Mouse (Mus musculus): ENCODE measurements at regions not wholly inside any gene's neighbourhood (a gene's known extent, or its start where the extent isn't known, plus 50 kb on each side); places are given as distances from the start of the nearest gene placed in this dataset.

DNA sequence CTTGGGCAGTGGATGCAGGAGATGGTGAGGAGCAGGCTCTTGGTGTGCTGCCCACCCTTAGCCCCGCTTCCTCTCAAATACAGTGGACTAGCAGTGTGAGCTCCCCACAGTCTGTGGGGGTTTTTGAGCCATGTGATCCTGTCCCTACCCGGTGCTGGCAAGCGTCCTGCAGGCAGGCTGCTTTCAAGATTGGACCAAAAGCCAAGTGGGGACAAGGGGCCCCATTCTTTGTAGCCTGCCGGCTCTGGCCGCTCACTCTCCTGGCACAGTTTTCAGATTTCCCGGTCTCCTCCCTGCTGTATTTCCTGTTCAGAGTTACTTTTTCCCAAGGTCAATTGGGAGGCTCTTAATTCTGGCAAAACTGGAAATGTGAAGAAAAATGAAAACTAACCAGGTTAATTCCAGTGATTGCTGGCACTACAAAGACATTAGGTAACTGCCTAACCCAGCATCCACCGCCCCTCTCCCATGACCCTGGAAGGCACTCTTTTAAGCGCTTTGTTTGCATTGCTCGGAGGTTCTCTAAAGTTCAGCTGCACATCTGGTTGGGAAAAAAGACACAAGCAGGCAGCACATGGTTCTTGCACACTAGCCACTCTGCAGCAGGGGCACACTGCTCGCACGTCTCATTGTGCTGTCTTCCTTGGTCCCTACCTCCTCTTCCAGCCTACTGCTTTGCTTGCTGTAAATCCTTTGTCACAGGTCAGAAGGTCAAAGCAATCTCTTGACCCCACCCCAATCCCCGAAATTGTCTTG, 105.6 kb downstream of the Rassf10 start:
- Histone ChIP-seq H3K27ac (ENCODE audit: insufficient read depth, low read length) (no peak overlapping the region), H3K4me3 (ENCODE audit: insufficient read depth, low read length) (no peak overlapping the region), H3K4me1 (ENCODE audit: control insufficient read depth, insufficient read depth, low read length) (no peaks in the 10 kb centered on the region)
- TF ChIP-seq POLR2A (IDR thresholded peaks at IDR 0.05; ENCODE audit: low read depth, low read length) (no peak), CTCF (IDR thresholded peaks at IDR 0.05; ENCODE audit: borderline replicate concordance, insufficient read depth, low read length) (no peak)

DNA sequence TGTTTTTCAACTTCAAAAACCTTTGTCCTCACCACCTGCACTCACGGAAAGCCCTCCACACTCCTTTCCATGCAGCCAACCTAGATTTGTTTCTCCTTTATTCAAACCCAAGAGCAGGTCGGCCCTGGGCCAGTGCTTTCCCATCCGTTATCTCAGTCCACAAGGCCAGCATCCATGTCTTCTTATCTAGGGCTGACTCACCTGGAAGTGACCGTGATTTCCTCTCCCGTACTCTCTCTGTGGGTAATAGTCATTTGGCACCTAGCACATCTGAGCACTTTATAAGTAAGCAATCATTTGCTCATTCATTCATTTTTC, 106.2 kb downstream of the Rassf10 start:
- TF ChIP-seq POLR2A (IDR thresholded peaks at IDR 0.05; ENCODE audit: low read depth, low read length) (no peak), CTCF (IDR thresholded peaks at IDR 0.05; ENCODE audit: borderline replicate concordance, insufficient read depth, low read length) (no peak)
- Histone ChIP-seq H3K27ac (ENCODE audit: insufficient read depth, low read length) (no peak overlapping the region), H3K4me3 (ENCODE audit: insufficient read depth, low read length) (no peak overlapping the region), H3K4me1 (ENCODE audit: control insufficient read depth, insufficient read depth, low read length) (no peaks in the 10 kb centered on the region)

DNA sequence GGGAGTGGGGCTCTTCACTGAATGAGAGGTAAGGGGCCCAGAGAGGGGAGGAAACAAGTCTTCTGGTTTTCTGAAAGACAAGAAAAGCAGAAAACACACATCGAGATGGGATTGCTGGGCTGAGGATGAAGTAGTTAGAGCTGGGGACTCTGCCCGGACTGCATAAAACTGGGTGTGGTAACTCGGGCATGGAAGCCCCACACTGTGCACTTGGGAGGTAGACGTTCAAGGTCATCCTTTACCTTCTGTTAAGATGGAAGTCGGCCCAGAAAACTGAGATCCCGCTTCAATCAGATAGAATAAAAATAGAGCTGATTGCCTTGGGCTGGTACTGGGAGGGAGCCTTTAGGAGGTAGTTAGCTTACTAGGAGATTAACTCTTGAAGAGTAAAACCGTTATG, 107.2 kb downstream of the Rassf10 start:
- no peak overlapping the region for H3K27ac ChIP-seq (ENCODE audit: insufficient read depth, low read length)
- no peaks in the 10 kb centered on the region for H3K4me1 ChIP-seq (ENCODE audit: control insufficient read depth, insufficient read depth, low read length)
- TF ChIP-seq CTCF (IDR thresholded peaks at IDR 0.05; ENCODE audit: borderline replicate concordance, insufficient read depth, low read length), result no peak
- H3K4me3 ChIP-seq (ENCODE audit: insufficient read depth, low read length), result no peak overlapping the region

DNA sequence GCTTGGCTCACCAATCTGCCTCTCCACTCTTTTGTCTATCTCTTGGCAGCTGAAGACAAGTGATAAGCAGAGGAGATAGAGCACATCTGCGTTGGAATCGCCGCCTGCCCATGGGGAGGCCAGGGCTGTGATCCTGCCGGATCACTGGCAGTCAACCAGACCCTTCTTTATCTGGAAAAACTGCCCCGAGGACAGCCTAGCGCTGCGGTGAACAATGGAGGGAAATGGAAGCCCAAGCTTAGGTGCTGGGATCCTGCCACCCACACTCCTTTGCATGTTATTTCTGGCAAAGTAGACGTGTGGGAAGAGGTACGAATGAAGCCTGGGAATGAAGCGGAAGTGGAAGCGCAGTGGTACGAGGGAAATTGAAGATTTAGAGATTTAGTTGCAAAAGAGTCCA, 112.8 kb downstream of the Rassf10 start:
- TF ChIP-seq POLR2A (IDR thresholded peaks at IDR 0.05; ENCODE audit: low read depth, low read length) (no peak), CTCF (IDR thresholded peaks at IDR 0.05; ENCODE audit: borderline replicate concordance, insufficient read depth, low read length) (no peak)
- no peaks in the 10 kb centered on the region for H3K4me1 ChIP-seq (ENCODE audit: control insufficient read depth, insufficient read depth, low read length)
- H3K4me3 ChIP-seq (ENCODE audit: insufficient read depth, low read length), result no peak overlapping the region
- no peak overlapping the region for H3K27ac ChIP-seq (ENCODE audit: insufficient read depth, low read length)

DNA sequence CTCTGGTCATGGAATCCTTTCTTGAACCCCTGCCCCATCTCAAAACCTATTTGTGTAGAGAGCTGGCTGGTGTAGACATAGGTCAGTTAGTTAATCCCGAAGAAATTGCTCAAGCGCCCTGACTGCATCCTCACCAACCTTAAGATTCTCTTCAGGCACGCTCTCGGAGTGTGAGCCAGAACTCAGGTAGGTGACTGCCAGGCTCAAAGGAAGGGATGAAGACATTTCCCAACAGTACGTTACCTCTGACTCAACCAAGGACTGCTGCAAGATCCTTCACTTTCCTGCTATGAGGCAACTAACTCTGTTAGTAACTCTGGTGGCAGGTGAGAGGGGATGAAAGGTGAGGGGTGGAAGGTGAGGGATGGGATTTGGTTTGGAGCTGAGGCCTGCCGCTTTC, 114.5 kb downstream of the Rassf10 start:
- TF ChIP-seq POLR2A (IDR thresholded peaks at IDR 0.05; ENCODE audit: low read depth, low read length) (no peak), CTCF (IDR thresholded peaks at IDR 0.05; ENCODE audit: borderline replicate concordance, insufficient read depth, low read length) (no peak)
- Histone ChIP-seq H3K4me3 (ENCODE audit: insufficient read depth, low read length) (no peak overlapping the region), H3K27ac (ENCODE audit: insufficient read depth, low read length) (no peak overlapping the region), H3K4me1 (ENCODE audit: control insufficient read depth, insufficient read depth, low read length) (no peaks in the 10 kb centered on the region)

- no peak overlapping the region for H3K4me3 ChIP-seq (ENCODE audit: insufficient read depth, low read length)
- no peaks in the 10 kb centered on the region for H3K4me1 ChIP-seq (ENCODE audit: control insufficient read depth, insufficient read depth, low read length)
- TF ChIP-seq CTCF (IDR thresholded peaks at IDR 0.05; ENCODE audit: borderline replicate concordance, insufficient read depth, low read length) (no peak), POLR2A (IDR thresholded peaks at IDR 0.05; ENCODE audit: low read depth, low read length) (no peak)
- no peak overlapping the region for H3K27ac ChIP-seq (ENCODE audit: insufficient read depth, low read length)
These were observed 115.7 kb downstream of the Rassf10 start for GRCm38 (mm10) chr7:113069336-113069924.

GRCm38 (mm10) chr7:113071418-113071817, 117.7 kb downstream of the Rassf10 start:
- TF ChIP-seq POLR2A (IDR thresholded peaks at IDR 0.05; ENCODE audit: low read depth, low read length) (no peak), CTCF (IDR thresholded peaks at IDR 0.05; ENCODE audit: borderline replicate concordance, insufficient read depth, low read length) (no peak)

DNA sequence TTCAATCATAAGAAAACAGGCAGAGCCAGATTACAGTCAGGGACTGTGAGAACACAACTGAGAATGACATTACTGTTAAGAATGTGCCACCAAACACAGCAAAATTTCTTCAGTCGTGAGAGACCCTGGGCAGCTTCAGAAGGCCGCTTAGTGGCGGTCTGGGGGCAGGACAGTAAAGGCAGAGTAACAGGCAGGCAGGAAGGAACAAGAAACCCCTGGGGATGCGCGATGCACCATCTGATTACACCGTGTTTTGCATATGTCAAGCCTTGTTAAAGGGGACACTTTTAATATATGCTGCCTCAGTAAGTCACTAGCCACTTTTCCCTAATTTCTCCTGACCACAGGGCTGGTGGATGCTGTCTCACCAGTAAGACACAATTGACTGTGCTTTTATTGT, 120.0 kb downstream of the Rassf10 start:
- no peak for TF ChIP-seq POLR2A (IDR thresholded peaks at IDR 0.05; ENCODE audit: low read depth, low read length)
- no peak for TF ChIP-seq CTCF (IDR thresholded peaks at IDR 0.05; ENCODE audit: borderline replicate concordance, insufficient read depth, low read length)
- H3K4me3 ChIP-seq (ENCODE audit: insufficient read depth, low read length), result no peak overlapping the region
- H3K27ac ChIP-seq (ENCODE audit: insufficient read depth, low read length), result no peak overlapping the region
- H3K4me1 ChIP-seq (ENCODE audit: control insufficient read depth, insufficient read depth, low read length), result no peaks in the 10 kb centered on the region

More at GRCm38 (mm10) chr7:113071418-113071817, 117.7 kb downstream of the Rassf10 start:
- Histone ChIP-seq H3K4me1 (ENCODE audit: control insufficient read depth, insufficient read depth, low read length) (no peaks in the 10 kb centered on the region), H3K4me3 (ENCODE audit: insufficient read depth, low read length) (no peak overlapping the region), H3K27ac (ENCODE audit: insufficient read depth, low read length) (no peak overlapping the region)

DNA sequence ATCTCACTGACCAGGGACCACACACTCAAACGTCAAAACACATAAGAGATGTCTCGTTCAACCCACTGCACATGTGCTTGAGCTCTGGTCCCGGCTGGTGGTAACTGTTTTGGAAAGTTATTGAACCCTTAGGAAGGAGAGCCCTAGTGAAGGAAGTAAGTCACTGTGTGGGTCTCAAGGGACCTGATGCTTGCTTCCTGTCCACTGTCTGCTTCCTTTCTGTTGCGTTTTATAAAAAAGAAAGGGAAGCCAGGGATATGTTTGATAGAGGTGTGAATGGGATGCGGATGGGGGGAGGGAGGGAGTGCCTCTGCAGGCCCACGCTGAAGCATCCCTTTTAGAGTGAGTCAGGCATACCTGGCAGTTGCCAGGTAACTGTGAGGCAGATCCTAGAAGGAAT, 121.6 kb downstream of the Rassf10 start:
- Histone ChIP-seq H3K4me1 (ENCODE audit: control insufficient read depth, insufficient read depth, low read length) (no peaks in the 10 kb centered on the region), H3K27ac (ENCODE audit: insufficient read depth, low read length) (no peak overlapping the region), H3K4me3 (ENCODE audit: insufficient read depth, low read length) (no peak overlapping the region)
- TF ChIP-seq CTCF (IDR thresholded peaks at IDR 0.05; ENCODE audit: borderline replicate concordance, insufficient read depth, low read length) (no peak), POLR2A (IDR thresholded peaks at IDR 0.05; ENCODE audit: low read depth, low read length) (no peak)

- H3K4me1 ChIP-seq (ENCODE audit: control insufficient read depth, insufficient read depth, low read length), result no peaks in the 10 kb centered on the region
- no peak overlapping the region for H3K27ac ChIP-seq (ENCODE audit: insufficient read depth, low read length)
- no peak overlapping the region for H3K4me3 ChIP-seq (ENCODE audit: insufficient read depth, low read length)
- TF ChIP-seq CTCF (IDR thresholded peaks at IDR 0.05; ENCODE audit: borderline replicate concordance, insufficient read depth, low read length), result no peak
- TF ChIP-seq POLR2A (IDR thresholded peaks at IDR 0.05; ENCODE audit: low read depth, low read length), result no peak
These were observed 122.5 kb downstream of the Rassf10 start for GRCm38 (mm10) chr7:113076243-113076642.
